In genomic region chr2:152375652-152376344, GRCm38 (mm10) we compare ENCODE assay signal across 9 mouse cellular contexts. TPM values are rescaled to one million over a fixed set of nuclear protein-coding genes. Genes with fewer than 3 reads are reported as not detected.
DNase-seq lines count a peak whose midpoint lies in the region; ATAC-seq and TF ChIP-seq lines count a peak whose summit lies in the region.
"Had no signal": no experiment of that assay in that cellular context is flagged by ENCODE, and none has a peak within 500 bp of the region (broad histone marks: within the 10 kb centered on the region; RNA-seq: fewer than 3 reads in every experiment).

No protein-coding gene starts in this region.

- H3K4me1 ChIP-seq in heart, embryonic 14.5 days (ENCODE audit: control insufficient read depth in 2 of 2, insufficient read depth in 2 of 2, low read length in 2 of 2) = peaks cover 6 to 13% of the 10 kb centered on the region in 2 experiments; a peak in 3 of 4 replicates
- peaks cover 6% of the 10 kb centered on the region for H3K4me1 ChIP-seq in embryonic facial prominence, embryonic 11.5 days (ENCODE audit: control insufficient read depth, insufficient read depth, low read length)
- H3K4me1 ChIP-seq in neural tube, embryonic 15.5 days = peaks cover 26% of the 10 kb centered on the region
- H3K4me1 ChIP-seq in liver, postnatal 0 days (ENCODE audit: insufficient read depth) = no peaks in the 10 kb centered on the region

- no peak for ATAC-seq in heart, embryonic 14.5 days (ENCODE audit: insufficient number of reproducible peaks, insufficient read depth, low FRiP score, low read depth)
- ATAC-seq in embryonic facial prominence, embryonic 11.5 days (replicated peaks; ENCODE audit: insufficient number of reproducible peaks, low FRiP score, low TSS enrichment, low read depth) = peak; percentile 72
- peak; percentile 91 for ATAC-seq in neural tube, embryonic 15.5 days (ENCODE audit: low FRiP score)
- ATAC-seq in liver, postnatal 0 days = no peak

- H3K9me3 ChIP-seq in heart, embryonic 14.5 days (ENCODE audit: control insufficient read depth, low read length) = no peaks in the 10 kb centered on the region
- no peaks in the 10 kb centered on the region for H3K9me3 ChIP-seq in embryonic facial prominence, embryonic 11.5 days (replicated peaks; ENCODE audit: control insufficient read depth, low read length)
- H3K9me3 ChIP-seq in neural tube, embryonic 15.5 days (replicated peaks) = no peaks in the 10 kb centered on the region
- no peaks in the 10 kb centered on the region for H3K9me3 ChIP-seq in liver, postnatal 0 days (ENCODE audit: low read length)

- 0 out of 4 replicates have a peak overlapping the region, but pooled peaks have one; percentile 9 for H3K4me3 ChIP-seq in heart, embryonic 14.5 days (ENCODE audit: control insufficient read depth in 1 of 2, insufficient read depth in 1 of 2, low read depth in 1 of 2, low read length in 2 of 2)
- H3K4me3 ChIP-seq in embryonic facial prominence, embryonic 11.5 days (ENCODE audit: low read depth, low read length) = 0 out of 2 replicates have a peak overlapping the region, but pooled peaks have one; percentile 8
- peak overlapping the region; percentile 43 for H3K4me3 ChIP-seq in neural tube, embryonic 15.5 days (replicated peaks)
- H3K4me3 ChIP-seq in liver, postnatal 0 days (ENCODE audit: low read depth, low read length) = no peak overlapping the region

- H3K36me3 ChIP-seq in heart, embryonic 14.5 days (ENCODE audit: control insufficient read depth, insufficient read depth, low read length) = no peaks in the 10 kb centered on the region
- no peaks in the 10 kb centered on the region for H3K36me3 ChIP-seq in embryonic facial prominence, embryonic 11.5 days (replicated peaks; ENCODE audit: control insufficient read depth, insufficient read depth, low read depth, low read length)
- no peaks in the 10 kb centered on the region for H3K36me3 ChIP-seq in neural tube, embryonic 15.5 days
- H3K36me3 ChIP-seq in liver, postnatal 0 days (replicated peaks; ENCODE audit: insufficient read depth, low read length) = no peaks in the 10 kb centered on the region

- no peak overlapping the region for H3K27ac ChIP-seq in heart, embryonic 14.5 days (replicated peaks in 1 of 2; ENCODE audit: control insufficient read depth in 1 of 2, insufficient read depth in 1 of 2, low read depth in 2 of 2, low read length in 2 of 2)
- H3K27ac ChIP-seq in embryonic facial prominence, embryonic 11.5 days (replicated peaks; ENCODE audit: low read depth, low read length) = no peak overlapping the region; the same call in 1 of the 2 replicates
- peak overlapping the region; percentile 86 for H3K27ac ChIP-seq in neural tube, embryonic 15.5 days (replicated peaks)
- no peak overlapping the region for H3K27ac ChIP-seq in liver, postnatal 0 days (ENCODE audit: low read depth)

- peak overlapping the region; percentile 51 for H3K4me2 ChIP-seq in heart, embryonic 14.5 days (ENCODE audit: low read length)
- H3K4me2 ChIP-seq in embryonic facial prominence, embryonic 11.5 days (ENCODE audit: low read depth, low read length) = peak overlapping the region; percentile 42
- H3K4me2 ChIP-seq in neural tube, embryonic 15.5 days = peak overlapping the region; percentile 63
- H3K4me2 ChIP-seq in liver, postnatal 0 days (ENCODE audit: low read depth, low read length) = no peak overlapping the region

- DNase-seq in heart, postnatal 10 days = no peak
- peak; percentile 74 for DNase-seq in embryonic facial prominence, embryonic 11.5 days (ENCODE audit: low spot score)
- peak; percentile 55 for DNase-seq in left cerebral cortex, adult 11 months (ENCODE audit: low spot score)
- DNase-seq in adrenal gland, postnatal 4 days (ENCODE audit: low spot score in 2 of 2) = no peak
- no peak for DNase-seq in liver, postnatal 0 days
- no peak for DNase-seq in urinary bladder, postnatal 25 days (ENCODE audit: low spot score)

- WGBS in heart, embryonic 14.5 days = 8% methylated on average over 21 of the region's 21 CpGs
- 2% methylated on average over 21 of the region's 21 CpGs for WGBS in embryonic facial prominence, embryonic 11.5 days
- 2% methylated on average over 21 of the region's 21 CpGs for WGBS in neural tube, embryonic 15.5 days
- 11% methylated on average over 21 of the region's 21 CpGs for WGBS in liver, postnatal 0 days (ENCODE audit: insufficient replicate concordance)

- TF ChIP-seq CTCF in liver, postnatal 0 days (IDR thresholded peaks at IDR 0.05; ENCODE audit: low read depth) = no peak

- TF ChIP-seq EP300 in liver, postnatal 0 days (IDR thresholded peaks at IDR 0.05; ENCODE audit: low read depth) = no peak

- intact Hi-C loops in heart, postnatal 10 days (cut with DNase I) = no loop called here

- peaks cover 11% of the 10 kb centered on the region; the same call in 1 of the 2 replicates for H3K27me3 ChIP-seq in heart, embryonic 14.5 days (ENCODE audit: control insufficient read depth, insufficient read depth, low read length)
- no peaks in the 10 kb centered on the region for H3K27me3 ChIP-seq in embryonic facial prominence, embryonic 11.5 days (ENCODE audit: control insufficient read depth, insufficient read depth, low read length)
- no peaks in the 10 kb centered on the region for H3K27me3 ChIP-seq in neural tube, embryonic 15.5 days (replicated peaks)
- H3K27me3 ChIP-seq in liver, postnatal 0 days (ENCODE audit: insufficient read depth, low read length) = peaks cover 33% of the 10 kb centered on the region

- peak overlapping the region; percentile 51 for H3K9ac ChIP-seq in heart, embryonic 14.5 days (ENCODE audit: low read length)
- H3K9ac ChIP-seq in embryonic facial prominence, embryonic 11.5 days (replicated peaks; ENCODE audit: low read length) = peak overlapping the region; percentile 28
- peak overlapping the region; percentile 53 for H3K9ac ChIP-seq in neural tube, embryonic 15.5 days (replicated peaks)
- H3K9ac ChIP-seq in liver, postnatal 0 days (replicated peaks) = no peak overlapping the region

RNA-seq across cellular contexts. Expression of gene Nrsn2, which starts 0.6 kb away (rescaled TPM):
- polyA plus RNA-seq in heart, embryonic 14.5 days (2014; fragmentation: Nextera tagmentation; extraction: Ambion mirVana) = 2.2 and 3.8 TPM in 2 replicates
- not detected for total RNA-seq in heart, postnatal 10 days (2021)
- polyA plus RNA-seq in embryonic facial prominence, embryonic 11.5 days (2014; fragmentation: Nextera tagmentation; extraction: Ambion mirVana) = 3.0 and 4.2 TPM in 2 replicates
- polyA plus RNA-seq in neural tube, embryonic 15.5 days (2015; fragmentation: Nextera tagmentation; extraction: Ambion mirVana) = 50.9 and 60.3 TPM in 2 replicates
- total RNA-seq in adrenal gland, postnatal 4 days (2021) = 1 to 10 TPM; 4.4 to 4.5 TPM
- not detected in 2 replicates for polyA plus RNA-seq in liver, postnatal 0 days (2015; fragmentation: Nextera tagmentation; extraction: Ambion mirVana)
- total RNA-seq: MEL had no signal

RNA-seq across cellular contexts. Expression of gene Sox12, which starts 22.1 kb away (rescaled TPM):
- polyA plus RNA-seq in heart, embryonic 14.5 days (2014; fragmentation: Nextera tagmentation; extraction: Ambion mirVana) = 13.1 and 15.0 TPM in 2 replicates
- total RNA-seq in heart, postnatal 10 days (2021) = 10 to 100 TPM; 26.3 to 37.8 TPM
- 19.6 and 20.7 TPM in 2 replicates for polyA plus RNA-seq in embryonic facial prominence, embryonic 11.5 days (2014; fragmentation: Nextera tagmentation; extraction: Ambion mirVana)
- polyA plus RNA-seq in neural tube, embryonic 15.5 days (2015; fragmentation: Nextera tagmentation; extraction: Ambion mirVana) = 10.1 and 12.1 TPM in 2 replicates
- 10 to 100 TPM; 50.9 to 51.1 TPM for total RNA-seq in adrenal gland, postnatal 4 days (2021)
- 1.2 and 1.3 TPM in 2 replicates for polyA plus RNA-seq in liver, postnatal 0 days (2015; fragmentation: Nextera tagmentation; extraction: Ambion mirVana)

RNA-seq across cellular contexts. Expression of gene Trib3, which starts 32.0 kb away (rescaled TPM):
- polyA plus RNA-seq in heart, embryonic 14.5 days (2014; fragmentation: Nextera tagmentation; extraction: Ambion mirVana) = 1.8 and 1.9 TPM in 2 replicates
- 1 to 10 TPM; 3.2 to 3.9 TPM for total RNA-seq in heart, postnatal 10 days (2021)
- polyA plus RNA-seq in embryonic facial prominence, embryonic 11.5 days (2014; fragmentation: Nextera tagmentation; extraction: Ambion mirVana) = 1.4 and 1.7 TPM in 2 replicates
- 1.8 and 1.9 TPM in 2 replicates for polyA plus RNA-seq in neural tube, embryonic 15.5 days (2015; fragmentation: Nextera tagmentation; extraction: Ambion mirVana)
- total RNA-seq in adrenal gland, postnatal 4 days (2021) = 1 to 10 TPM; 4.3 to 4.9 TPM
- polyA plus RNA-seq in liver, postnatal 0 days (2015; fragmentation: Nextera tagmentation; extraction: Ambion mirVana) = 4.1 and 5.5 TPM in 2 replicates

RNA-seq across cellular contexts. Expression of gene Zcchc3, which starts 39.0 kb away (rescaled TPM):
- polyA plus RNA-seq in heart, embryonic 14.5 days (2014; fragmentation: Nextera tagmentation; extraction: Ambion mirVana) = 35.7 and 36.1 TPM in 2 replicates
- total RNA-seq in heart, postnatal 10 days (2021) = 10 to 100 TPM; 18.0 to 18.1 TPM
- polyA plus RNA-seq in embryonic facial prominence, embryonic 11.5 days (2014; fragmentation: Nextera tagmentation; extraction: Ambion mirVana) = 61.6 and 67.7 TPM in 2 replicates
- 17.5 and 18.7 TPM in 2 replicates for polyA plus RNA-seq in neural tube, embryonic 15.5 days (2015; fragmentation: Nextera tagmentation; extraction: Ambion mirVana)
- total RNA-seq in adrenal gland, postnatal 4 days (2021) = 10 to 100 TPM; 18.5 to 20.2 TPM
- 6.4 and 7.4 TPM in 2 replicates for polyA plus RNA-seq in liver, postnatal 0 days (2015; fragmentation: Nextera tagmentation; extraction: Ambion mirVana)

RNA-seq across cellular contexts. Expression of gene 6820408C15Rik, which starts 39.6 kb away (rescaled TPM):
- polyA plus RNA-seq in heart, embryonic 14.5 days (2014; fragmentation: Nextera tagmentation; extraction: Ambion mirVana) = 1.8 and 2.3 TPM in 2 replicates
- 1 to 10 TPM; 3.7 to 4.3 TPM for total RNA-seq in heart, postnatal 10 days (2021)
- 0.17 and 0.24 TPM in 2 replicates for polyA plus RNA-seq in embryonic facial prominence, embryonic 11.5 days (2014; fragmentation: Nextera tagmentation; extraction: Ambion mirVana)
- polyA plus RNA-seq in neural tube, embryonic 15.5 days (2015; fragmentation: Nextera tagmentation; extraction: Ambion mirVana) = 1.2 and 1.5 TPM in 2 replicates
- under 1 TPM; 0.37 to 0.56 TPM for total RNA-seq in adrenal gland, postnatal 4 days (2021)
- polyA plus RNA-seq in liver, postnatal 0 days (2015; fragmentation: Nextera tagmentation; extraction: Ambion mirVana) = 0.13 and 0.42 TPM in 2 replicates

Comparison
In these comparisons a context has a peak if more than half of its experiments do, and no peak if none do; other contexts are left out.
1. ATAC-seq: peak in embryonic facial prominence, embryonic 11.5 days (single experiment) and neural tube, embryonic 15.5 days (single experiment); none in heart, embryonic 14.5 days (single experiment) and liver, postnatal 0 days (single experiment).
2. DNase-seq: peak in embryonic facial prominence, embryonic 11.5 days (single experiment) and left cerebral cortex, adult 11 months (single experiment); none in heart, postnatal 10 days (0 of 2), adrenal gland, postnatal 4 days (0 of 2), liver, postnatal 0 days (single experiment) and urinary bladder, postnatal 25 days (single experiment).